Mouse (Mus musculus): Measurements from ENCODE around the gene Ffar2. TPM values are rescaled to one million over a fixed set of nuclear protein-coding genes. Genes with fewer than 3 reads are reported as not detected.

Gene Ffar2
- polyA plus RNA-seq, 1 experiment from 2014 or later = not detected

DNA sequence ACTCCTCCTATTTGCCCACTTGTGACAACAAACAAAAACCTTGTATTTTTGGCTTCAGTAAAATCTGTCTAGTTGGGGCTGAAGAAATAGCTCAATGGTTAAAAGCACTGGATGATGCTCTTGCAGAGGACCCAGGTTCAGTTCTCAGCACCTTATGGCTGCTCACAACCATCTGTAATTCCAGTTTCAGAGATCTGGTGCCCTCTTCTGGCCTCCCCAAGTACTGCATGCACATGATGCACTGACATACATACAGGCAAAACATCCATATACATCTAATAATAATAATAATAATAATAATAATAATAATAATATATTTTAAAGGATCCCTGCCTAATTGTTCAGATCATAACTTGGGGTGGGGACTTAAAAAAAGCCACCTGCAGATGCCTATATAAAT lies 22.9 kb downstream of the Ffar2 start:
- Histone ChIP-seq H3K27ac (replicated peaks; ENCODE audit: low read depth, low read length) (no peak overlapping the region), H3K27me3 (ENCODE audit: control insufficient read depth, insufficient read depth, low read length) (no peaks in the 10 kb centered on the region), H3K4me3 (ENCODE audit: low read depth, low read length) (no peak overlapping the region), H3K4me2 (ENCODE audit: low read depth, low read length) (no peak overlapping the region), H3K36me3 (replicated peaks; ENCODE audit: control insufficient read depth, insufficient read depth, low read depth, low read length) (no peaks in the 10 kb centered on the region), H3K9me3 (replicated peaks; ENCODE audit: control insufficient read depth, low read length) (no peaks in the 10 kb centered on the region), H3K4me1 (ENCODE audit: control insufficient read depth, insufficient read depth, low read length) (no peaks in the 10 kb centered on the region), H3K9ac (replicated peaks; ENCODE audit: low read length) (no peak overlapping the region)
- ATAC-seq (replicated peaks; ENCODE audit: insufficient number of reproducible peaks, low FRiP score, low TSS enrichment, low read depth) = no peak
- DNase-seq (ENCODE audit: low spot score) = no peak

DNA sequence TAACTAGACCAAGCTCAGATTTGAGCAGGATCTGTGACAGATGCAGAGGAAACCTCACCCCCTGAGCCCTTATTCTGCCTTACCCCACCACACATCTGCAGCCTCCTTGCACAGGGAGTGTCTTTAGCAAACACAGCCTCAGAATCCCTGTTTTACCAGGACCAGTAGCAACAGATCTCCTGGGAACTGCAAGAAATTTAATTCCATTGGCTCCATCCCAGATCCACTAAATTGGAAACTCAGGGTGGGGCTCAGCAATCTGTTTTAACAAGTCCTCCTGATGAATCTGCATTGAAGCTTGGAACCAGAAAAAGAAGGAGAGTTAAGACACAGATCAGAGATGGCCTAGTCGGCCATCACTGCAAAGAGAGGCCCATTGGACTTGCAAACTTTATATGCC lies 26.8 kb downstream of the Ffar2 start:
- Histone ChIP-seq H3K9ac (replicated peaks; ENCODE audit: low read length) (no peak overlapping the region), H3K4me3 (ENCODE audit: low read depth, low read length) (no peak overlapping the region), H3K4me1 (ENCODE audit: control insufficient read depth, insufficient read depth, low read length) (no peaks in the 10 kb centered on the region), H3K27ac (replicated peaks; ENCODE audit: low read depth, low read length) (no peak overlapping the region), H3K36me3 (replicated peaks; ENCODE audit: control insufficient read depth, insufficient read depth, low read depth, low read length) (no peaks in the 10 kb centered on the region), H3K4me2 (ENCODE audit: low read depth, low read length) (no peak overlapping the region), H3K9me3 (replicated peaks; ENCODE audit: control insufficient read depth, low read length) (no peaks in the 10 kb centered on the region), H3K27me3 (ENCODE audit: control insufficient read depth, insufficient read depth, low read length) (no peaks in the 10 kb centered on the region)
- DNase-seq (ENCODE audit: low spot score) = no peak
- no peak for ATAC-seq (replicated peaks; ENCODE audit: insufficient number of reproducible peaks, low FRiP score, low TSS enrichment, low read depth)
- 69% methylated on average over 1 of the region's 1 CpGs for WGBS

DNA sequence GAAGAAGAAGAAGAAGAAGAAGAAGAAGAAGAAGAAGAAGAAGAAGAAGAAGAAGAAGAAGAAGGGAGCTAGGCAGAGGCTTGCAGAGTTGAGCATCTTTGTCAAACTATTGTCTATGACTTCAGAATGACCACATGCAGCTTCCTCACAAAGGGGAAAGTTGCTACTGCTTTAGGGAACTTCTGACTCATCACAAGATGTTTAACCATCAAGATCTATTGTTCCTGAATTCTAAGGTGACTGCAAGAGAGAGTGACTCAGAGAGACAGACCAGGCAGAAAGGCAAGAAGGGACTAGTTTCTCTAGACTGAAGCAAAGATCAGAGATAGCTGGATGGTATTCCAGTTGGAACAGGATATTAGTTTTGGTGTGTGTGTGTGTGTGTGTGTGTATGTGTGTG lies 28.7 kb downstream of the Ffar2 start:
- H3K4me2 ChIP-seq (ENCODE audit: low read depth, low read length) = no peak overlapping the region
- H3K4me3 ChIP-seq (ENCODE audit: low read depth, low read length) = no peak overlapping the region
- no peaks in the 10 kb centered on the region for H3K36me3 ChIP-seq (replicated peaks; ENCODE audit: control insufficient read depth, insufficient read depth, low read depth, low read length)
- no peaks in the 10 kb centered on the region for H3K9me3 ChIP-seq (replicated peaks; ENCODE audit: control insufficient read depth, low read length)
- DNase-seq (ENCODE audit: low spot score) (no peak), ATAC-seq (replicated peaks; ENCODE audit: insufficient number of reproducible peaks, low FRiP score, low TSS enrichment, low read depth) (no peak)
- no peak overlapping the region for H3K9ac ChIP-seq (replicated peaks; ENCODE audit: low read length)
- no peaks in the 10 kb centered on the region for H3K27me3 ChIP-seq (ENCODE audit: control insufficient read depth, insufficient read depth, low read length)
- H3K4me1 ChIP-seq (ENCODE audit: control insufficient read depth, insufficient read depth, low read length) = no peaks in the 10 kb centered on the region
- no peak overlapping the region for H3K27ac ChIP-seq (replicated peaks; ENCODE audit: low read depth, low read length)

DNA sequence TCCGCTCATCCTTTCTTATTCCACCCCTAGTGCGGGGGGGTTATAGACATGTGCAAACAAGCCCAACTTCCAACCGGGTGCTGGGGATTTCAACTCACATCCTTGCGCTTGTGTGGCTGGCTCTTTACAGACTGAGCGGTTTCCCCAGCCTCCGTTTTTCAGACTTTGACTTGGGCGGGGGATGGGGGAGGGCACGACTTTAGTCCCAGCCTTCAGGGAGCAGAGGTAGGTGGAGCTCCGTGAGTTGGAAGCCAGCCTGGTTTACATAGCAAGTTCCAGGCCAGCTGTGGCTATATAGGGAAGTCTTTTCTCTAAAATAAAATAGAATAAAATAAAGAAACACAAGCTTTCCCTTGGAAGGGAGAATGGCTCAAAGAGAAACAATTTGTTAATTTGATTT lies 31.7 kb downstream of the Ffar2 start:
- no peak for ATAC-seq (replicated peaks; ENCODE audit: insufficient number of reproducible peaks, low FRiP score, low TSS enrichment, low read depth)
- Histone ChIP-seq H3K4me3 (ENCODE audit: low read depth, low read length) (no peak overlapping the region), H3K4me1 (ENCODE audit: control insufficient read depth, insufficient read depth, low read length) (no peaks in the 10 kb centered on the region), H3K27me3 (ENCODE audit: control insufficient read depth, insufficient read depth, low read length) (no peaks in the 10 kb centered on the region), H3K27ac (replicated peaks; ENCODE audit: low read depth, low read length) (no peak overlapping the region), H3K4me2 (ENCODE audit: low read depth, low read length) (no peak overlapping the region), H3K9ac (replicated peaks; ENCODE audit: low read length) (no peak overlapping the region), H3K9me3 (replicated peaks; ENCODE audit: control insufficient read depth, low read length) (no peaks in the 10 kb centered on the region), H3K36me3 (replicated peaks; ENCODE audit: control insufficient read depth, insufficient read depth, low read depth, low read length) (no peaks in the 10 kb centered on the region)
- WGBS = 27% methylated on average over 9 of the region's 9 CpGs
- DNase-seq (ENCODE audit: low spot score) = no peak

DNA sequence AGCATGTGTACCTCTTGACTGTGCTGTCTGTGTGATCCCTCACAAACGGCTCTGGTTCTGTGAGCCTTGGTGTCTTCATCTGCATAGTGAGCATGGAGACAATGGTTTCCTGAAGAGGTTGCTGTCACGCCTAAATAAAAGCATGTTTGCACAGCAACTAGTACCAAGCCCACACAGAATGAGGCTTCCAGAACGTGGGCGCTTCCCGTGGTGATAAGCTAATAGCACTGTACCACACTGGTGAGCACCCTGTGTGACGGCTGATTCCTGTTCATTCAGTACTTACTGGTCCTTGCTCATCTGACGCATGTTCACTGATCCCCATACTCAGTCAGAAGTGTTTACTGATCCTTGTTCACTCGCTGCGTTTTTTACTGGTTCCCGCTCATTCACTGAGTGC lies 33.4 kb downstream of the Ffar2 start:
- Histone ChIP-seq H3K4me2 (ENCODE audit: low read depth, low read length) (no peak overlapping the region), H3K27me3 (ENCODE audit: control insufficient read depth, insufficient read depth, low read length) (no peaks in the 10 kb centered on the region), H3K4me3 (ENCODE audit: low read depth, low read length) (no peak overlapping the region), H3K36me3 (replicated peaks; ENCODE audit: control insufficient read depth, insufficient read depth, low read depth, low read length) (no peaks in the 10 kb centered on the region), H3K9ac (replicated peaks; ENCODE audit: low read length) (no peak overlapping the region), H3K9me3 (replicated peaks; ENCODE audit: control insufficient read depth, low read length) (no peaks in the 10 kb centered on the region), H3K4me1 (ENCODE audit: control insufficient read depth, insufficient read depth, low read length) (no peaks in the 10 kb centered on the region), H3K27ac (replicated peaks; ENCODE audit: low read depth, low read length) (no peak overlapping the region)
- no peak for DNase-seq (ENCODE audit: low spot score)
- ATAC-seq (replicated peaks; ENCODE audit: insufficient number of reproducible peaks, low FRiP score, low TSS enrichment, low read depth) = no peak
- WGBS = 80% methylated on average over 10 of the region's 10 CpGs

DNA sequence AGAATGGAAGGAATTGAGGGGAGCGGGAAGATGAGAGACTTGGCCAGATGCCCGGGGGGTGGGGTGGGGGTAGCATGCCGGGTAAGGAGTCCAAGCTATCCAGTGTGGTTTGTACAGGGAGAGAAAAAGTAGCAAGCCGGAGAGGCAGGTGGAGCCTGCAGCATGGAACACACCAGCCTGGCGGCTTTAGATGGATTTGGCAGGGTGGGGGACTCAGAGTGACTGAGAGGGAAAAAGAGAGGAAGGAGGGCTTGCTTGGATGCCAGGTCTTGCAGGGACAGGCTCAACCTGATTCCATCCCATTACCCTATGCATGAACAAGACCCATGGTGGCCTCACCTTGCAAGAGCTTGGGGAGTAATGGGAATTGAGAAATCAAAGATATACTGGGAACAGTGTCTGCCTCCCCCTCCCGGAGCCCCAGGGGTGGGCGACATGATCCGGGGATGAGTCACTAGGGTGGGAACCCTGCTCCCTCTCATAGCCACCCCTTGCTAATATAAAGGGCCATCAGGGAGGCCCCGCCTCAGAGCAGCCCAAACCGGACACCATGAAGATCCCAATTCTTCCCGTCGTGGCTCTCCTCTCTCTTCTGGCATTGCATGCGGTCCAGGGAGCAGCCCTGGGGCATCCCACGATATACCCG lies 36.1 kb downstream of the Ffar2 start, which contains the start of gene Krtdap:
Gene Krtdap, plus strand, starts transcription at position 520 of the 646 bp plus-strand sequence.
- Histone ChIP-seq H3K4me2 (ENCODE audit: low read depth, low read length) (no peak within 1 kb of the TSS), H3K9ac (replicated peaks; ENCODE audit: low read length) (no peak within 1 kb of the TSS), H3K36me3 (replicated peaks; ENCODE audit: control insufficient read depth, insufficient read depth, low read depth, low read length) (no peaks in the 10 kb centered on the region), H3K4me3 (ENCODE audit: low read depth, low read length) (no peak within 1 kb of the TSS), H3K27ac (replicated peaks; ENCODE audit: low read depth, low read length) (no peak within 1 kb of the TSS), H3K9me3 (replicated peaks; ENCODE audit: control insufficient read depth, low read length) (no peaks in the 10 kb centered on the region), H3K27me3 (ENCODE audit: control insufficient read depth, insufficient read depth, low read length) (no peaks in the 10 kb centered on the region), H3K4me1 (ENCODE audit: control insufficient read depth, insufficient read depth, low read length) (no peaks in the 10 kb centered on the region)
- DNase-seq (ENCODE audit: low spot score) (no peak), ATAC-seq (replicated peaks; ENCODE audit: insufficient number of reproducible peaks, low FRiP score, low TSS enrichment, low read depth) (no peak)
- WGBS = 43% methylated on average over 15 of the region's 15 CpGs

DNA sequence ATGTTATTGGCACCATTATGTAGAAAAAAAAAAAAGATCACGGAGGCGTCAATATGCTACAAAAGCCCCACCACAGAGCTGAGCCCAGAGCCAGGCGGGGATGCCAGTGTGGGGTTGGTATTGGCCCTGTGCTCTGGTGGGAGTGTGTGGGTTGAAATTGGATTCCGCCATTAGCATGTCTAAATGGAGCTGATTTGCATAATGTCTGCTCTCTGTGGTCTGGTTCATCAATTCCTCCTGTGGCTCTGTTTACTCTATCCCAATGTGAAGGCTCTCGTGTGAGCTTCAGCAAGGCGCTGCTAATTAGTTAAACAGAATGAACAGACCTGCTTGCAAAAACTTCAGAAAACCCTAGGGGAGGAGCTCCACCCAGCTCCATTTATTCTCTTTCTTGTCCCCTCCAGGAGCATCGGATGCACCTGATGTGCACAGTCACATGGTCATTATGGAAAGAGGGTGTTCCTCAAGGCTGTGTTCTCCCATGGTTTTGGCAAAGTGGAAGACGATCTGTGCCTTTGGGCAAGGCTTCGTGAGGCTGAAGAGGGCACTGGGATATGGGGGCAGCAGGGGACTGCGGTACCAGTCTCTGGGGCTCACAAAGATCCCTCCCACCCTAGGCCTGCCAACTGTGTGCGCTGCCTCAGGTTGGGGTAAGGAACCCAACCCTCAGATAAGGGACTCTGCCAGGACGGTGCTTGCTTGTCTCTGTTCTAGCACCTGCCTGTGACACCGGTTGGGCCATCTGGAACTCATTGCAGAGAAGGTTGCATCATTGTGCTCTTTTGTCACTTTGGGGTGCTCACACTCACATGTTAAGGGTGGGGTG lies 37.6 kb downstream of the Ffar2 start:
- Histone ChIP-seq H3K9ac (replicated peaks; ENCODE audit: low read length) (no peak overlapping the region), H3K4me1 (ENCODE audit: control insufficient read depth, insufficient read depth, low read length) (no peaks in the 10 kb centered on the region), H3K27me3 (ENCODE audit: control insufficient read depth, insufficient read depth, low read length) (no peaks in the 10 kb centered on the region), H3K9me3 (replicated peaks; ENCODE audit: control insufficient read depth, low read length) (no peaks in the 10 kb centered on the region), H3K4me3 (ENCODE audit: low read depth, low read length) (no peak overlapping the region), H3K27ac (replicated peaks; ENCODE audit: low read depth, low read length) (no peak overlapping the region), H3K36me3 (replicated peaks; ENCODE audit: control insufficient read depth, insufficient read depth, low read depth, low read length) (no peaks in the 10 kb centered on the region), H3K4me2 (ENCODE audit: low read depth, low read length) (no peak overlapping the region)
- no peak for ATAC-seq (replicated peaks; ENCODE audit: insufficient number of reproducible peaks, low FRiP score, low TSS enrichment, low read depth)
- DNase-seq (ENCODE audit: low spot score) = no peak
- 72% methylated on average over 13 of the region's 13 CpGs for WGBS

DNA sequence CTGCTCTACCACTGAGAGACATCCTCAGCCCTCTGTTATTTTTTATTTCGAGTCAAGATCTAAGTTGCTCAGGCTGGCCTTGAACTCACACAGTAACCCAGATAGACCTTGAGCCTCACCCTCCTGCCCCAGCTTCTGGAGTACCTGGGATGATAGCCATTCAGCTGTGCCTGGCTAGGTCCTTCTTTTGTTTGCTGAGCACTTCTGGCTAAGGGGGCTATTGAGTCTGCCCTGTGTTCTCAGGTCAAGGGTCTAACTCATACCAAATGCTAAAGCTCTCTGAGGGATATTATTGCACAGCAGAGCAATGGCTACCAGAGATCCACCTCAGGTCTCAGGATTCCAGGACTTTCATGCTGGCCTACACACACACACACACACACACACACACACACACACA lies 38.4 kb downstream of the Ffar2 start:
- Histone ChIP-seq H3K27me3 (ENCODE audit: control insufficient read depth, insufficient read depth, low read length) (no peaks in the 10 kb centered on the region), H3K9me3 (replicated peaks; ENCODE audit: control insufficient read depth, low read length) (no peaks in the 10 kb centered on the region)

More for the DNA sequence above, 38.4 kb downstream of the Ffar2 start:
- no peak overlapping the region for H3K4me2 ChIP-seq (ENCODE audit: low read depth, low read length)
- no peaks in the 10 kb centered on the region for H3K4me1 ChIP-seq (ENCODE audit: control insufficient read depth, insufficient read depth, low read length)
- H3K27ac ChIP-seq (replicated peaks; ENCODE audit: low read depth, low read length) = no peak overlapping the region
- no peak overlapping the region for H3K4me3 ChIP-seq (ENCODE audit: low read depth, low read length)
- ATAC-seq (replicated peaks; ENCODE audit: insufficient number of reproducible peaks, low FRiP score, low TSS enrichment, low read depth) = no peak
- no peak for DNase-seq (ENCODE audit: low spot score)
- no peaks in the 10 kb centered on the region for H3K36me3 ChIP-seq (replicated peaks; ENCODE audit: control insufficient read depth, insufficient read depth, low read depth, low read length)
- 84% methylated on average over 1 of the region's 1 CpGs for WGBS
- H3K9ac ChIP-seq (replicated peaks; ENCODE audit: low read length) = no peak overlapping the region
